Mouse (Mus musculus): ENCODE measurements around the gene Zmym3. TPM values are rescaled to one million over a fixed set of nuclear protein-coding genes. Genes with fewer than 3 reads are reported as not detected.

The Zmym3 gene
- polyA plus RNA-seq, 1 experiment: 22.0 TPM

DNA sequence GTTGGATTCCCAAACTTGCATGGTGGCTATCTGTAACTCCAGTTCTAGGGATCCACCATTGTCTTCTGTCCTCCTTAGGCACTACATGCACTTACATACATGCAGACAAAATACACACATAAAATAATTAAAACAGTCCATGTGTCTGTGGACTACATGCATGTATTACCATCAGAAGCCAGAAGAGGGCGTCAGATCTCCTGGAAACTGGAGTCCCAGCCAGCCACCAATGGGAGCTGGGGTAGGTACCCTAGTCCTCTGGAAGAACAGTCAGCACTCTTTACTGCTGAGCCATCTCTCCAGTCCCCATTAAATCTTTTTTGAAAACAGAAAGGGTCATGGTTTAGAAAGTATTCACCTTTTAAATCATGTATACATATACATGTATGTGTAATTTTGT lies 7.1 kb upstream of the Zmym3 start:
- no peak overlapping the region for H3K27ac ChIP-seq (ENCODE audit: insufficient read depth, low read depth, low read length)
- WGBS: 0% methylated on average over 1 of the region's 1 CpGs
- TF ChIP-seq POLR2A (IDR thresholded peaks at IDR 0.05; ENCODE audit: low read depth, low read length): no peak
- peak; percentile 36 for TF ChIP-seq CTCF (conservative IDR thresholded peaks at IDR 0.05; ENCODE audit: insufficient read depth, insufficient read length, low read depth, low read length)
- peak; percentile 34 for DNase-seq
- H3K27me3 ChIP-seq (replicated peaks; ENCODE audit: control insufficient read depth, insufficient read depth, low read length): no peaks in the 10 kb centered on the region
- no peaks in the 10 kb centered on the region for H3K4me1 ChIP-seq (ENCODE audit: control insufficient read depth, insufficient read depth, low read length)
- H3K4me3 ChIP-seq (ENCODE audit: insufficient read depth, low read depth, low read length): no peak overlapping the region
- no peaks in the 10 kb centered on the region for H3K36me3 ChIP-seq (ENCODE audit: control insufficient read depth, insufficient read depth, low read length)

DNA sequence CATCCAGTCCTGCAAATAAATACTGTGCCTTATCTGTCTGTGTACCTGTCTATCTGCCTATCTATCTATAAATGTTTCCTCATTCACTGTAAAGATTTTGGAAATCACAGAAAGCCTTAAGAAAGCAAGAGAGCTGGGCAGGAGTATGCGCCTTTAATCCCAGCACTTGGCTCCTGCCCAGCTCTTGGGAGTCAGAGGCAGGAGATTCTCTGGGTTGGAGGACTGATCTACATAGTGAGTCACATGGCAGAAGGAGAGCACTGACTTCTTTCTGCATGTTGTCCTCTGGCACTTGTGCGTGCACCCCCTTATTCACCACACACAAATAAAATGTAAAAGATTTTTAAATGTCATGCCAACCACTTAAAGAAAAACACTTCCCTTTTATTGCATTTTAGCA lies 2.8 kb upstream of the Zmym3 start:
- Histone ChIP-seq H3K4me1 (ENCODE audit: control insufficient read depth, insufficient read depth, low read length) (peaks cover 3% of the 10 kb centered on the region; the same call in 1 of the 2 replicates), H3K27me3 (replicated peaks; ENCODE audit: control insufficient read depth, insufficient read depth, low read length) (no peaks in the 10 kb centered on the region), H3K27ac (ENCODE audit: insufficient read depth, low read depth, low read length) (no peak overlapping the region), H3K4me3 (ENCODE audit: insufficient read depth, low read depth, low read length) (no peak overlapping the region), H3K36me3 (ENCODE audit: control insufficient read depth, insufficient read depth, low read length) (no peaks in the 10 kb centered on the region)
- TF ChIP-seq CTCF (conservative IDR thresholded peaks at IDR 0.05; ENCODE audit: insufficient read depth, insufficient read length, low read depth, low read length): no peak
- no peak for TF ChIP-seq POLR2A (IDR thresholded peaks at IDR 0.05; ENCODE audit: low read depth, low read length)
- WGBS: 78% methylated on average over 2 of the region's 2 CpGs
- no peak for DNase-seq

DNA sequence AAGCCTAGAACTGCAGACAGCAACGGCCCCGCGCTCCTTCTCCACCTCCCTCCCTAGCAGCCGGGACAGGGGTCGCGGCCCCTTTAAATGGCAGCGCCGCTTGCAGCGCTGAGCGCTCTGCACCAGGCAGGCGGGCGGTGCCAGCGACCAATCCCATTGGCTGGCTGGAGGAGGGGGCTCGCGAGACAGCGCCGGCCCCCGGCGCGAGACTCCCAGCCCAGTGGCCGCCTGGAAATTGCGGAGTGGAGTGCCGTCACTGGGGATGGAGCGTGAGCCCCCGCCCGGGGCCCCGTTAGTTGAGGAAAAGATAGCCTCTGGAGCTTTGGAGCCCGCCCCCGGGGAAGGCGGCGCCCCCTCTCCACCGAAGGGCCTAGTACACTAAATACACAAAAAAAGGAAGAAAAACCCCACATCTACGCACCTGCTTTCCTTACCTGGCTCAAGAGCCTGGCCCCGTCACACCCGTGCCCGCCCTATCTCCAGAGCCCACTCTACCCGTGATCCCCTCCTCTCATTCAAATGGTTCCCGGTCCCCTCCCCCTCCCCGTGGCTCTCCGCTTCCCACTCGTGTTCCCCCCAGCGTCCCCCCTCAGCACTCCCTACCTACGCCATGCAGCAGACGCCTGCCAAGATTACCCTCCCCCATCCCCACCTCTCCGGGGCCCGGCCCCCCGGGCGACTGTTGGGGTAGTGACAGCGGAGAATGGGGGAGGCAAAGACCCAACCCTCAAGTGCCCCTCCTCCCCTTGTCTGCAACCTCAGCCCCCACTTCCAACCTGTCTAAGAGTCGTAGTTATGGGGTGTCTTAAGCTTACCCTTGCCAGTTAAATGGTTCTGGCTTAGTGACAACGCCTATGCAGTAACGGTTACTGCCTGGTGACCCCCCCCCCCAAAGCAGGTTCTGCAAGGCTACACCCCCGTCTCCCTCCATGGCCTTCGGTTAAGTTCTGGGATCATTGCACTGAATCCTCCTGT lies 637 bp downstream of the Zmym3 start:
- DNase-seq: peak; percentile 90
- H3K27ac ChIP-seq (ENCODE audit: insufficient read depth, low read depth, low read length): peak overlapping the region; percentile 66; the same call in 1 of the 2 replicates
- H3K4me1 ChIP-seq (ENCODE audit: control insufficient read depth, insufficient read depth, low read length): peaks cover 3% of the 10 kb centered on the region; the same call in 1 of the 2 replicates
- 1% methylated on average over 54 of the region's 54 CpGs for WGBS
- peak overlapping the region; percentile 89 for H3K4me3 ChIP-seq (ENCODE audit: insufficient read depth, low read depth, low read length)
- H3K27me3 ChIP-seq (replicated peaks; ENCODE audit: control insufficient read depth, insufficient read depth, low read length): no peaks in the 10 kb centered on the region
- TF ChIP-seq CTCF (conservative IDR thresholded peaks at IDR 0.05; ENCODE audit: insufficient read depth, insufficient read length, low read depth, low read length) (no peak), POLR2A (IDR thresholded peaks at IDR 0.05; ENCODE audit: low read depth, low read length) (no peak)
- H3K36me3 ChIP-seq (ENCODE audit: control insufficient read depth, insufficient read depth, low read length): no peaks in the 10 kb centered on the region

DNA sequence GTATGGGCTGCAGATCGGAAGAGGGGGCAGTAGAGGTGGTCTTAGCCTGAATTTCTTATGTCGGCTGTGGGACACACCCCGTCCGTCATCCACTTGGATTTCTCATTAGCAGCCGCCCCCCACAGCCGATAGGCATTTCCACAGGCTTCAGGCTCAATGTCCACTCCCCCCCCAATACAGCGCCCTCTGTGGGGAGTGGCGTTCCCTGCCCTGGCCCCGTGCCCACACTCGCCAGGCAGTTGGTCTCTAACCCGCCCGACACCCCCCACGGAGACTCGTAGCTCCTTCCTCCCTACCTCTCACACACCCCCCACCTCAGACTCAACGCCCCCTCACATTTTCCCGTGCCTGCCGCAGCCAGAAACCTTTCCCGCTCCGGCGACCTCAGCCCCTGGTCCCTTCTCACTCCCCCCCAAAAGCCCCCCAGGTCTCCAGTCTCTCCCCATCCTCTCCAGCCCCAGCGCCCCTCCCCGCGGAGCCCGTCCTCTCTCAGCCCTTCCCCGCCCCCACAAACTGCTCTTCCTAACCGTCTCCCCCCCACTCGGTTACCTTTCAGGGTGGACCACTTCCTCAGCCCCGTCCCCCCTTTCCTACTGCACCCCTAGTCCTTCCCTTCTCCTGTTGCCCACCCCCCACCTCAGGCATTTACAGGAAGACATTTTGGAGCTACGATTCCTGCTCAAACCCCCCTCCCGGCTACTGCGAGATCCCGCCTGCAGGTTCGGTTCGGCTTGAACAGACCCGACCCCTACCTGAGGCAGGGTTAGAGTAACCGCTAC lies 1.5 kb downstream of the Zmym3 start:
- Histone ChIP-seq H3K27ac (ENCODE audit: insufficient read depth, low read depth, low read length) (peak overlapping the region; percentile 66; the same call in 1 of the 2 replicates), H3K4me1 (ENCODE audit: control insufficient read depth, insufficient read depth, low read length) (peaks cover 3% of the 10 kb centered on the region; the same call in 1 of the 2 replicates), H3K4me3 (ENCODE audit: insufficient read depth, low read depth, low read length) (peak overlapping the region; percentile 89), H3K36me3 (ENCODE audit: control insufficient read depth, insufficient read depth, low read length) (no peaks in the 10 kb centered on the region), H3K27me3 (replicated peaks; ENCODE audit: control insufficient read depth, insufficient read depth, low read length) (no peaks in the 10 kb centered on the region)
- WGBS: 2% methylated on average over 32 of the region's 36 CpGs
- TF ChIP-seq POLR2A (IDR thresholded peaks at IDR 0.05; ENCODE audit: low read depth, low read length): no peak
- TF ChIP-seq CTCF (conservative IDR thresholded peaks at IDR 0.05; ENCODE audit: insufficient read depth, insufficient read length, low read depth, low read length): peak; percentile 40
- DNase-seq: peak; percentile 61

DNA sequence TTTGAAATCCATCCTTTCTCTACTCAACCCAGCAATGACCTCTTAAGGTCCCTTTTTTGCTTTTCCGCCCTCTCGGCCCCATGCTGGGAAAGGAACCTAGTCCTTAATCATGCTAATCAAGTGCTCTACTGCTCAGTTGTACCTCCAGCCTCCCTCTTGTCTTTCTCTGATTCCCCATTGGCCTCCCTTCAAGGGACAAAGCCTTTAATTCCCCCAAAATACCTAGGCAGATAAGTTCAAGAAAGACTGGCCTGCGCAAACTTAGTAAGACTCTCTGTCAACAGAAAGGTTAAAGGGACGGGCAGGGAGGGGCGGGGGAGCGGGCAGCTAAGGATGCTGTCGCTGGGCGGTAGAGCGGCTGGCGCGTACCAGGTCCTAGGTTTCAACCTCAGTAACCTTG lies 24.2 kb downstream of the Zmym3 start:
- H3K27me3 ChIP-seq (replicated peaks; ENCODE audit: control insufficient read depth, insufficient read depth, low read length): no peaks in the 10 kb centered on the region
- H3K36me3 ChIP-seq (ENCODE audit: control insufficient read depth, insufficient read depth, low read length): no peaks in the 10 kb centered on the region
- no peak overlapping the region for H3K27ac ChIP-seq (ENCODE audit: insufficient read depth, low read depth, low read length)
- TF ChIP-seq POLR2A (IDR thresholded peaks at IDR 0.05; ENCODE audit: low read depth, low read length) (no peak), CTCF (conservative IDR thresholded peaks at IDR 0.05; ENCODE audit: insufficient read depth, insufficient read length, low read depth, low read length) (no peak)
- WGBS: 69% methylated on average over 11 of the region's 11 CpGs
- no peak for DNase-seq
- H3K4me3 ChIP-seq (ENCODE audit: insufficient read depth, low read depth, low read length): no peak overlapping the region
- no peaks in the 10 kb centered on the region for H3K4me1 ChIP-seq (ENCODE audit: control insufficient read depth, insufficient read depth, low read length)

DNA sequence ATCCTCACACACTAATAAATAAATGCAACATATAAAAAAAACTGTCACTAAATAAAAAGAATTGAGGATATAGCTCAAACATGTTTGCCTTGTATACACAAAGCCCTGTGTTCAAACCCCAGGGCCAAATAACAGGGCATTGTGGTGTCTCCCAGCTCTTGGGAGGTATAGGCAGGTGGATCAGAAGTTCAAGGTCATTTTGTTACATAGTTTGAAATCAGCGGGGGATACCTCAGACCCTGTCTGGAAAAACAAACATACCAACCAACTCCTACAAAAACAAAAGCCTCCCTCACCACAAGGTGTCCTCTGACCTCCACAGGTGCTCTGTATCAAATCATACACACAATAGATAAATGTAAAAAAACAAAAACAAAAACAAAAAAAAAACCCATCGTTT lies 26.3 kb downstream of the Zmym3 start:
- DNase-seq: no peak
- Histone ChIP-seq H3K36me3 (ENCODE audit: control insufficient read depth, insufficient read depth, low read length) (no peaks in the 10 kb centered on the region), H3K4me3 (ENCODE audit: insufficient read depth, low read depth, low read length) (no peak overlapping the region), H3K27me3 (replicated peaks; ENCODE audit: control insufficient read depth, insufficient read depth, low read length) (no peaks in the 10 kb centered on the region), H3K27ac (ENCODE audit: insufficient read depth, low read depth, low read length) (no peak overlapping the region), H3K4me1 (ENCODE audit: control insufficient read depth, insufficient read depth, low read length) (no peaks in the 10 kb centered on the region; the same call in 1 of the 2 replicates)
- 36% methylated on average over 2 of the region's 2 CpGs for WGBS
- TF ChIP-seq CTCF (conservative IDR thresholded peaks at IDR 0.05; ENCODE audit: insufficient read depth, insufficient read length, low read depth, low read length): no peak
- no peak for TF ChIP-seq POLR2A (IDR thresholded peaks at IDR 0.05; ENCODE audit: low read depth, low read length)

Measured in kidney, adult 2 months (tissue).